Mouse (Mus musculus) liver, postnatal 0 days (tissue): ENCODE data around the gene Hes7. TPM values are rescaled to one million over a fixed set of nuclear protein-coding genes. Genes with fewer than 3 reads are reported as not detected.

ENCODE experiments used
- ATAC-seq: fragments of 200-750 bp; cut with Nextera tagmentation; 2 replicates; pipeline ENCODE4 v1.8.0; 2017; ENCODE audit warnings: mild to moderate bottlenecking, moderate library complexity
- DNase-seq: peaks from one replicate; pipeline ENCODE4 v3.0.0-alpha.2; 2016
- H3K27ac ChIP-seq: fragments of 300-500 bp; sonication (generic); 2 replicates; pipeline ENCODE4 v1.5.1; 2014; ENCODE audit warnings: antibody characterized with exemption, moderate library complexity, mild to moderate bottlenecking, low read depth
- H3K27me3 ChIP-seq: fragments of 300-500 bp; sonication (generic); 2 replicates; pipeline ENCODE4 v1.6.1; 2014; ENCODE audit warnings: low read length, control low read depth, mixed read lengths; ENCODE audit not compliant: insufficient read depth
- H3K36me3 ChIP-seq: fragments of 300-500 bp; sonication (generic); replicated peaks from 2 replicates; pipeline ENCODE4 v1.6.1; 2014; ENCODE audit warnings: mild to moderate bottlenecking, control low read depth, low read length, moderate library complexity, mixed read lengths; ENCODE audit not compliant: insufficient read depth
- H3K4me1 ChIP-seq: fragments of 300-500 bp; sonication (generic); 2 replicates; pipeline ENCODE4 v1.6.1; 2014; ENCODE audit warnings: antibody characterized with exemption, mild to moderate bottlenecking, control low read depth; ENCODE audit not compliant: insufficient read depth
- H3K4me2 ChIP-seq: fragments of 300-500 bp; sonication (generic); 2 replicates; pipeline ENCODE4 v1.6.1; 2014; ENCODE audit warnings: low read depth, mild to moderate bottlenecking, low read length, moderate library complexity, mixed read lengths
- H3K4me3 ChIP-seq: fragments of 300-500 bp; sonication (generic); 2 replicates; pipeline ENCODE4 v1.5.1; 2014; ENCODE audit warnings: low read depth, low read length
- H3K9ac ChIP-seq: fragments of 300-500 bp; sonication (generic); replicated peaks from 2 replicates; pipeline ENCODE4 v1.6.1; 2014; ENCODE audit warnings: mild to moderate bottlenecking, moderate library complexity
- H3K9me3 ChIP-seq: fragments of 300-500 bp; sonication (generic); 2 replicates; pipeline ENCODE4 v1.6.1; 2016; ENCODE audit warnings: mild to moderate bottlenecking, control low read depth, low read length, mixed read lengths
- CTCF ChIP-seq: sonication (generic); IDR thresholded peaks from 2 replicates; pipeline ENCODE4 v1.5.1; 2016; ENCODE audit warnings: antibody characterized with exemption, low read depth
- EP300 ChIP-seq: IDR thresholded peaks from 2 replicates; pipeline ENCODE4 v1.6.1; 2016; ENCODE audit warnings: antibody characterized with exemption, low read depth, mild to moderate bottlenecking
- WGBS: fragments of 180-500 bp; shearing (Covaris S2); extraction: QIAGEN DNeasy Blood & Tissue Kit; methylation state at CpG from one replicate; pipeline ENCODE4 v1.1.7; 2014; ENCODE audit not compliant: insufficient replicate concordance; 5-methylcytosine and 5-hydroxymethylcytosine counted together
- polyA plus RNA-seq: library from polyadenylated mRNA; unstranded; fragments of >200 nt; fragmentation: Nextera tagmentation; extraction: Ambion mirVana; gene quantifications from 2 replicates; pipeline ENCODE4 v1.2.1, GENCODE M21; 2015

Hes7 gene
- polyA plus RNA-seq, 1 experiment from 2014 or later, result 0.15 TPM

DNA sequence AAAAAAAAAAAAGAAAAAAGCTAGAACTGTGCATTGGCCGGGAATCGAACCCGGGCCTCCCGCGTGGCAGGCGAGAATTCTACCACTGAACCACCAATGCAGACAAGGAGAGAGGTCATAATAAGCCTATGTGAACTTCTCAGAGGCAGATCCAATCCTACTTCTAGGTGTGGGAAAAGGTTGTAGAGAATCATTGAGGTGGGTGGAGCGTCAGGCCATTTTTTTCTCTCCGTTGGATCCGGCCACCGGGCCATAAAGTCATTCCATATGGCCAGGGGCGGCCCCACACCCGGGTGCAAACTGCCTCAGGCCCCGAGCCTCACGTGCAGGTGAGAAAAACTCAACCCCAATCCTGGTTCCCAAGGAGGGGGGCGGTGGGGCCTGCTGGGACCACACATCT is 1.4 kb upstream of the Hes7 start:
- H3K4me3 ChIP-seq, result peak overlapping the region; percentile 56
- H3K4me2 ChIP-seq, result peak overlapping the region; percentile 98
- TF ChIP-seq EP300 (0 out of 2 replicates have a peak, but pooled peaks have one; percentile 17), CTCF (no peak)
- H3K4me1 ChIP-seq, result peaks cover 49% of the 10 kb centered on the region
- 2% methylated on average over 15 of the region's 15 CpGs for WGBS
- H3K9ac ChIP-seq, result peak overlapping the region; percentile 64; the same call in 1 of the 2 replicates
- peaks cover 20% of the 10 kb centered on the region for H3K27me3 ChIP-seq
- ATAC-seq (peak; percentile 26), DNase-seq (peak; percentile 91)
- no peaks in the 10 kb centered on the region for H3K36me3 ChIP-seq
- H3K27ac ChIP-seq, result no peak overlapping the region
- no peaks in the 10 kb centered on the region for H3K9me3 ChIP-seq

DNA sequence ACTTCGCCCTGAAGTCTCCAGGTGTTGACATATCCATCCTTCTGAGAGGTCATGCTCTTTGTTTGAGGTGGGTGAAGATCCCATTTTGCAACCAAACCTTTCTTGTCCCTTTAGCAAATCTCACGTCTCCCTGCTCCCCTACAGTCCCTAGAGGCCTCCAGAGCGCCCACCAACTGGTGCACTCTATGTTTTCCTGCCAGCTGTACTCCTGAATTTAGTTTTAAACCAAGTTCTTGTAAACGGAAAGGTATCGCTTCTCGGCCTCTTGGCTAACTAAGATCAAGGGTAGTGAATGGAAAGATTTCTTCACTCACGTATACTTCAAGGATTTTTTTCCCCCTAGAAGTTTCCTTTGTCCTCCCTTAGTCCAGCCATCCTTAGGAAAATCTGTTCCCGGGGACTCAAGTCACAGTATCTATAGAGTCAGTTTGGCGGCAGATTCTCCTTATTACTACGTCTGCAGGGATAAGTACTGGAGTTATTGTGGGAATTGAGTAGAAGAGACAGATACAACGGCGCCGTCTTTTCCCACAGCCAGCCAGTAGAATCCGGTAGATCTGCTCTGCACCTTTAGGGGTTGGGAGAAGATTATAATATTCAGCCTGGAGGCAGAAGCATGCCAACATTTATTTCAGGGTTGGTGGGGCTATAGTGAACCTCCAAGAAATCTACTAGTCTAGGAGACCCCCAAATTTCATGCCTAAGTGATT is 603 bp upstream of the Hes7 start:
- TF ChIP-seq EP300 (no peak), CTCF (no peak)
- DNase-seq (peak; percentile 13), ATAC-seq (no peak)
- Histone ChIP-seq H3K27me3 (peaks cover 20% of the 10 kb centered on the region), H3K9me3 (no peaks in the 10 kb centered on the region), H3K4me2 (peak overlapping the region; percentile 98), H3K9ac (no peak overlapping the region), H3K36me3 (no peaks in the 10 kb centered on the region), H3K4me3 (peak overlapping the region; percentile 68; the same call in 1 of the 2 replicates), H3K4me1 (peaks cover 49% of the 10 kb centered on the region), H3K27ac (no peak overlapping the region)
- 42% methylated on average over 14 of the region's 14 CpGs for WGBS

DNA sequence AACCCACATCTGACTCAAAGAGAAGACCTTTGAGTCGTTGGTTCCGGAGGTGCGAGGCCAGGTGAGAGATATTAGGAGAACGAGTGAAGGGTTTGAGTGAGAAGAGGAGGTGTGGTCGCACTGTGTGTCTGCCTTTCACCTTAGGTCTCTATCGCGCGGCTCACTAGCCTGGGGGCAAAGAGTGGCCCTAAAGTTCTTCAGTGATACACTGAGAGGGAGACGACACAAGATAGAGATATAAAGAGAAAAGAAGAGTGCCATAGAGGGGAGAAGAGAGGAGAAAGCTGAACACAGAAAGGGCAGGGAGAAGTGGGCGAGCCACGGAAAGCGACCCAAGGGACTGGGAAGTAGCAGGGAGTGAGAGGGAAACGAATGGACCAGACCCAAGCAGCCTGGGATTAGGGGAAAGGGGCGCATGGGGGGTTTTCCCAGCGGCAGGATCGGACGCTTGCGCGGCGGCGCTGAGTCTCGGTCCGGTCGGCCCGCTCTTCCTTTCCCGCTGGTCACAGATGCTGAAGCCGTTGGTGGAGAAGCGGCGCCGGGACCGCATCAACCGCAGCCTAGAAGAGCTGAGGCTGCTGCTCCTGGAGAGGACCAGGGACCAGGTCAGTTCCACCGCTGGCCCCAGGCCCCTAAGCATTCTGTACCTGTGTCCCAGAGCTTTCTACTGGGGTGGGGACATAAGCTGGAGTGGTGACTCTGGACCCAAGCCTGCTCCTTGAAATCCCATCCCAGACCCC is 967 bp downstream of the Hes7 start:
- Histone ChIP-seq H3K9me3 (no peaks in the 10 kb centered on the region), H3K4me3 (peak overlapping the region; percentile 68), H3K4me2 (peak overlapping the region; percentile 98), H3K27ac (no peak overlapping the region), H3K9ac (peak overlapping the region; percentile 67), H3K4me1 (peaks cover 57% of the 10 kb centered on the region), H3K27me3 (peaks cover 20% of the 10 kb centered on the region), H3K36me3 (no peaks in the 10 kb centered on the region)
- peak; percentile 46 for DNase-seq
- TF ChIP-seq EP300, result no peak
- TF ChIP-seq CTCF, result no peak
- under 1% methylated on average over 33 of the region's 33 CpGs for WGBS
- ATAC-seq, result no peak

DNA sequence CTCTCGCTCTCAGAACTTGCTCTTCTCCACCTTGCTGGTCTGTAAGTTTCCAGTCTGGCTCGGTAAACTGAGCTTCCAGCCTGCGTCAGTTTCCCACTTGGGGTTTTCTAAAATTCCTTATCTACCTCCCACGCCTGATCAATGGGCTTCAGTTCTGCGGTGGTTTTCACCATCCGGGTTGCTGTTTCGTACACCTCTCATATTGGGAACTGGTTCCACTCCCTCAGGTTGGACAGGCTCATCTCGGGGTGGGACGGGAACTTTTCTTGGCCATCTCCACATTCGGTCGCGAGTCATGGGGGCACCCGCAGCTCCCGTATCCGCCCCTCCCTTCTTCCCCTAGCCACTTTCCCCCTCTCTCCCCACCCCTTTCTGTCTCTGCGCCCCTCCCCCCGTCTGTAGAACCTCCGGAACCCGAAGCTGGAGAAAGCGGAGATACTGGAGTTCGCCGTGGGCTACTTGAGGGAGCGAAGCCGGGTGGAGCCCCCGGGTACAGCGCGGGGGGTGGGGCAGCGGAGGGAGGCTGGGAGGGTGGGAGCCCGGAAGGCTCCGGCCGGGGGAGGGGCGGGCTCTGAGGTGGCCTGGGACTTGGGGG is 1.6 kb downstream of the Hes7 start:
- Histone ChIP-seq H3K9me3 (no peaks in the 10 kb centered on the region), H3K4me2 (peak overlapping the region; percentile 98), H3K4me1 (peaks cover 63% of the 10 kb centered on the region), H3K27me3 (peaks cover 20% of the 10 kb centered on the region), H3K9ac (peak overlapping the region; percentile 67), H3K27ac (peak overlapping the region; percentile 72), H3K4me3 (peak overlapping the region; percentile 68), H3K36me3 (no peaks in the 10 kb centered on the region)
- no peak for DNase-seq
- ATAC-seq, result no peak
- WGBS, result under 1% methylated on average over 27 of the region's 32 CpGs
- TF ChIP-seq CTCF (no peak), EP300 (no peak)

DNA sequence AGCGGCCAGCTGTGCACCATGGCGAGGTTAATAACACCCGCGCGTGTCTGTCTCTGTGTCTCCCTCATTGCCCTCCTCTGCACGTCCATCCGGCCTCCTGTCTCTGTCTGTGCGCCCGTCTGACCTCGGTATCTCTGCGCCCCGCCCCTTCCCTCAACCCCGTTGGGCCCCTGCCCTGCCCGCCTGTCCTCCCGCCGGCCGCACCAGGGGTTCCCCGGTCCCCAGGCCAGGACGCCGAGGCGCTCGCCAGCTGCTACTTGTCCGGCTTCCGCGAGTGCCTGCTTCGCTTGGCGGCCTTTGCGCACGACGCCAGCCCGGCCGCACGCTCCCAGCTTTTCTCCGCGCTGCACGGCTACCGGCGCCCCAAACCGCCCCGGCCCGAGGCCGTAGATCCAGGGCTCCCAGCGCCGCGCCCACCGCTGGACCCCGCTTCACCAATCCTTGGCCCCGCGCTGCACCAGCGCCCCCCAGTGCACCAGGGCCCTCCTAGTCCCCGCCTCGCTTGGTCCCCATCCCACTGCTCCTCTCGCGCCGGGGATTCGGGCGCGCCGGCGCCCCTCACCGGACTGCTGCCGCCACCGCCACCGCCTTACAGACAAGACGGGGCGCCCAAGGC is 2.2 kb downstream of the Hes7 start, which contains the start of gene 9130213A22Rik:
Gene 9130213A22Rik (minus strand): TSS at position 254 of the 616 bp plus-strand sequence.
- Histone ChIP-seq H3K9me3 (no peaks in the 10 kb centered on the region), H3K4me1 (peaks cover 57% of the 10 kb centered on the region), H3K27me3 (peaks cover 20% of the 10 kb centered on the region), H3K9ac (peak within 1 kb of the TSS; percentile 67), H3K4me3 (peak within 1 kb of the TSS; percentile 68), H3K36me3 (no peaks in the 10 kb centered on the region), H3K4me2 (peak within 1 kb of the TSS; percentile 98), H3K27ac (peak within 1 kb of the TSS; percentile 81)
- TF ChIP-seq EP300, result no peak
- TF ChIP-seq CTCF, result peak; percentile 80
- ATAC-seq, result peak; percentile 13
- WGBS, result under 1% methylated on average over 60 of the region's 66 CpGs
- peak; percentile 85 for DNase-seq
